Mouse (Mus musculus) ES-E14 (cell line): ENCODE data around the gene Anapc11. TPM values are rescaled to one million over a fixed set of nuclear protein-coding genes. Genes with fewer than 3 reads are reported as not detected.

Experiments
- DNase-seq: peaks from one replicate; pipeline ENCODE4 v3.0.0-alpha.2; 2013; ENCODE audit warnings: low read depth, low spot score
- H3K27ac ChIP-seq: 2 replicates; pipeline ENCODE4 v1.5.1; 2012; ENCODE audit warnings: low read depth, mild to moderate bottlenecking, low read length, moderate library complexity, mixed read lengths; ENCODE audit not compliant: poor library complexity, insufficient read depth, severe bottlenecking
- H3K36me3 ChIP-seq: 2 replicates; pipeline ENCODE4 v1.6.1; 2012; ENCODE audit warnings: mild to moderate bottlenecking, low read length, moderate library complexity, mixed read lengths; ENCODE audit not compliant: control insufficient read depth, poor library complexity, insufficient read depth, severe bottlenecking
- H3K4me1 ChIP-seq, 2 experiments: fragments of 150-350 bp in 1 of 2; sonication (generic) in 1 of 2; 2 replicates each; pipeline ENCODE4 v1.6.1; 2012; ENCODE audit warnings: low read length in 2 of 2, mild to moderate bottlenecking in 1 of 2, mixed read lengths in 1 of 2; ENCODE audit not compliant: control insufficient read depth in 2 of 2, insufficient read depth in 2 of 2, poor library complexity in 1 of 2
- H3K4me3 ChIP-seq, 2 experiments: fragments of 150-350 bp in 1 of 2; sonication (generic) in 1 of 2; 2 replicates each; pipeline ENCODE4 v1.5.1; 2012; ENCODE audit warnings: low read length in 2 of 2, low read depth in 1 of 2, mild to moderate bottlenecking in 1 of 2, mixed read lengths in 1 of 2; ENCODE audit not compliant: insufficient read depth in 1 of 2, poor library complexity in 1 of 2, severe bottlenecking in 1 of 2
- H3K9ac ChIP-seq: 2 replicates; pipeline ENCODE4 v1.6.1; 2012; ENCODE audit warnings: low read depth, mild to moderate bottlenecking, low read length, mixed read lengths; ENCODE audit not compliant: poor library complexity, insufficient read depth, severe bottlenecking
- H3K9me3 ChIP-seq: fragments of 150-350 bp; sonication (generic); 2 replicates; pipeline ENCODE4 v1.6.1; 2012; ENCODE audit warnings: low read depth, mild to moderate bottlenecking, low read length; ENCODE audit not compliant: control insufficient read depth, insufficient read depth
- CHD2 ChIP-seq: IDR thresholded peaks from 2 replicates; pipeline ENCODE4 v1.6.1; 2014; ENCODE audit warnings: mild to moderate bottlenecking, low read depth, low read length, inconsistent platforms
- HCFC1 ChIP-seq: IDR thresholded peaks from 2 replicates; pipeline ENCODE4 v1.6.1; 2012; ENCODE audit warnings: low read length, inconsistent platforms, borderline replicate concordance; ENCODE audit not compliant: insufficient read depth
- MAFK ChIP-seq: IDR thresholded peaks from 2 replicates; pipeline ENCODE4 v1.6.1; 2014; ENCODE audit warnings: mild to moderate bottlenecking, low read depth, low read length, inconsistent platforms; ENCODE audit not compliant: insufficient read depth
- ZC3H11A ChIP-seq: IDR thresholded peaks from 2 replicates; pipeline ENCODE4 v1.6.1; 2012; ENCODE audit warnings: low read depth, mild to moderate bottlenecking, inconsistent platforms, low read length, borderline replicate concordance
- ZNF384 ChIP-seq: IDR thresholded peaks from 2 replicates; pipeline ENCODE4 v1.6.1; 2012; ENCODE audit warnings: low read depth, low read length, inconsistent platforms
- in situ Hi-C, 2 experiments: fragments of 600-800 bp; cut with MboI; formaldehyde crosslinking; loops; one replicate each; pipeline ENCODE4 v1.15.1; 2025; ENCODE audit warnings: low sequenced_read_pairs in 2 of 2, inconsistent platforms in 1 of 2; ENCODE audit not compliant: unreplicated experiment in 2 of 2
- total RNA-seq: library from RNA; depleted of rRNA; stranded (reverse); fragments of 300-350 nt; gene quantifications from 2 replicates; pipeline ENCODE4 v1.2.3, GENCODE M21; 2012

Gene Anapc11
- total RNA-seq, 1 experiment: 98.4 TPM

DNA sequence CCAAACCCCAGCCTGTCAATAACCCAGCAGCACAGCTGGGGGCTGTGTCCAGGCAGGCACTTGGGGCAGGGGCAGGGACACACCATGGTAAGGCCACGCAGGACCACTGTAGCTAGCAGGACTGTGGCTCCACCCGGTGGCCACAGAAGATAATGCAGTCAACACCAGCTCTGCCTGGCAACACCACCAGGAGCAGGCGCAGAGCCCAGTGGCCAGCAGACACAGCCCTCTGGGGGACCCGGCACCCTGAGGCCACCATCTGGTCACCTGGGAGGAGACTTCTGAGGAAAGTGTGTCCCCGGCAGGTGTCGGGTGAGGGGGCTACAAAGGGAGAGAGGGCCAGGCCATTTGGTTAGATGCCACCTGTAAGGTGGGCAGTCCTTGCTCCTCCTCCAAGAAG is 14.5 kb downstream of the Anapc11 start:
- no peak for DNase-seq
- Histone ChIP-seq H3K27ac (no peak overlapping the region), H3K36me3 (peaks cover 38% of the 10 kb centered on the region), H3K4me1 (peaks cover 4 to 33% of the 10 kb centered on the region in 2 experiments; a peak in 3 of 4 replicates), H3K4me3 (peak overlapping the region in 1 of 2 experiments; percentile 9; a peak in 1 of 4 replicates), H3K9me3 (no peaks in the 10 kb centered on the region), H3K9ac (no peak overlapping the region)
- in situ Hi-C loops: no loop called here
- TF ChIP-seq ZC3H11A (peak; percentile 44; the same call in 1 of the 2 replicates), CHD2 (no peak)

DNA sequence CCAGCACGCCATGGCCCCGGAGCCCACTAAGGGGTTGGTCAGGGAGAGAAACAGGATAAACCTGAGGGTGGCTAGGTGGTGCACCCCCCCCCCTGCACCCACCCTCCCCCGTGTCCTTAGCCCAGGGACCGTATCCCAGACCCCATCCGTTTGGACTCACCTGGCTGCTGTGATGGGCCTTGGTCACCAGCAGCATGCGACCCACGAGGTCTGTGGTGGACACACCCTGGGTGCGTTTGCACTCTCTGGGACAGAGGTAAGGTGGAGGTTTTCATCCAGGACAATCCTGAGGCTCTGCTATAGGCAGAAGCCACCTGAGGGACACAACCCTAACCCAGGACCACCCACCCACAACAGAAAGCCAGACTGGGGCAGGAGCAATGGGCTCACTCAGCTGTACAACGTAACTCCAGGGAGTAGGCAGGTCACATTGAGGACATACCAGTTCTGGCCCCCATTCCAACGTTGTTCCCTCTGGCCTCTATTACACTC is 15.3 kb downstream of the Anapc11 start:
- H3K4me1 ChIP-seq: peaks cover 6 to 29% of the 10 kb centered on the region in 2 experiments; a peak in 3 of 4 replicates
- in situ Hi-C loops: no loop called here

DNA sequence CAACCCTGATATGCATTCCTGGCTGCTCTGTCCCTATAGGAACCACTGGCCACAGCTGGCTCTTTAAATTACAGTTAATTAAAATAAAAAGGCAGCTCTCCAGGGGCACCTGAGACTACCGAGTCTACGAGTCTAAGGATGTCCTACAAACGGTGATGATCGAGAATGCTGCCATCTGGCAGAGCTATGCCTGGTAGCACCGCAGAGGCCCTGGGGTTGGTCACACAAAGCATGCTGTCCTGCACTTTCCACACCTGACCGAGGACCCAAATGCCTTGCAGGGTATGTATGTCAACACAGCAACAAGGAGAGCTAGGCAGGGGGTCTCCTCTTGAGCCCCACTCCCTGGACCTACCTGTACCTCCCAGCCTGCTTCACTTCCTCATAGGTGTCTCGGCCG is 15.8 kb downstream of the Anapc11 start:
- H3K36me3 ChIP-seq: peaks cover 38% of the 10 kb centered on the region
- H3K4me1 ChIP-seq: peaks cover 8 to 26% of the 10 kb centered on the region in 2 experiments; a peak in 3 of 4 replicates
- no peak overlapping the region for H3K9ac ChIP-seq
- no peak overlapping the region for H3K4me3 ChIP-seq
- TF ChIP-seq CHD2 (no peak), HCFC1 (no peak), MAFK (no peak)
- DNase-seq: no peak
- no peaks in the 10 kb centered on the region for H3K9me3 ChIP-seq
- in situ Hi-C loops: no loop called here
- H3K27ac ChIP-seq: no peak overlapping the region

More for the DNA sequence above, 15.3 kb downstream of the Anapc11 start:
- no peak overlapping the region for H3K4me3 ChIP-seq
- H3K9me3 ChIP-seq: no peaks in the 10 kb centered on the region
- TF ChIP-seq HCFC1: no peak
- no peak for TF ChIP-seq MAFK
- TF ChIP-seq ZC3H11A: no peak
- no peak for TF ChIP-seq CHD2
- no peak for TF ChIP-seq ZNF384
- no peak overlapping the region for H3K27ac ChIP-seq
- no peak for DNase-seq
- H3K36me3 ChIP-seq: peaks cover 38% of the 10 kb centered on the region
- no peak overlapping the region for H3K9ac ChIP-seq

DNA sequence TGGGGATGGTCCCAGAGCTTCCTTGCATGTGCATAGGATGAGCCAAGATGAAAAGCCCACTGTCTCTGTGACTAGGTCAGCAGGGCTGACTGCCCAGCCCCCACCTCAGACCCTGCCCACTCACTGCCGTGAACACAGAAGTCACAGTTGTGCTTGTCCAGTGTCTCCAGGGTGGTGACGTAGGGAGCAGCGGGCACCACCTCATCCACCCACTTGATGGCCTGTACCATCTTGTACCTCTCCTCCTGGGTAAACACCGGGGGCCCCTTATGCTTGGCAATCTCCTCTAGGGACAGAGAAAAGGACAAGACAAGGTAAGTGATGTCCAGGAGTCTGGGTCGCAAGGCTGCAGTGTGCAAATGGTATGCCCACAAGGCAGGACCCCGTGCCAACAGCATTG is 16.9 kb downstream of the Anapc11 start:
- DNase-seq: no peak
- TF ChIP-seq MAFK: no peak
- TF ChIP-seq CHD2: no peak
- no peak for TF ChIP-seq HCFC1
- TF ChIP-seq ZC3H11A: no peak
- TF ChIP-seq ZNF384: no peak
- in situ Hi-C loops: no loop called here
- Histone ChIP-seq H3K27ac (no peak overlapping the region), H3K9ac (no peak overlapping the region), H3K4me3 (no peak overlapping the region), H3K9me3 (no peaks in the 10 kb centered on the region), H3K36me3 (peaks cover 42% of the 10 kb centered on the region), H3K4me1 (peaks cover 8 to 24% of the 10 kb centered on the region in 2 experiments; a peak in 2 of 4 replicates)

DNA sequence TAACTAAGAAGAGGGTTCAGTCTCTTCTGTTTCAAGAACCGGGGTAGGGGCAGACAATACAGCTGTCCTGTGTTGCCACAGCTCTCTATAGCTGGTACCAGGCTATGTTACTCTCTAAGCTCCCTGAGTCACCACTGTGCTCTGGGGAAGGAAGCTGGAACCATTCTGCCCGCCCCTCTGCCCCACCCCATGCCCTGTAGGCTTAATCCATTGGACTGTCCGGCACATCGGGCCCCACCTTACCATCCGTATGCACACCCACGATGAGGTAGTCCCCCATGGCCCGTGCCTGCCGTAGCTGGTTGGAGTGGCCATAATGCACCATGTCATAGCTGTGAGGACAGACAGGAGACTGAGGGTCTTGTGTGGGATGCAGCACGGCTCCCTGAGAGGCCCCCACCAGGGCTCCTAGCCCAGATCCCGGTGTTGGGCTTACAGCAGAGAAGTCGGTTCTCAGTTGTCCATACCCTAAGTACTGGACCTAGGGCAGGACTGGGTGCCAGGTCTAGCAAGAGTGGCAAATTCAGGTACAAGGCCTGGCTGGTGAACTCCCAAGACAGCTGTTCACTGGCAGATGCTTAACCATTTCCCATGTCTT is 17.5 kb downstream of the Anapc11 start:
- Histone ChIP-seq H3K27ac (no peak overlapping the region), H3K4me3 (no peak overlapping the region), H3K4me1 (peaks cover 8 to 27% of the 10 kb centered on the region in 2 experiments; a peak in 2 of 4 replicates), H3K9ac (0 out of 2 replicates have a peak overlapping the region, but pooled peaks have one; percentile 17), H3K36me3 (peaks cover 39% of the 10 kb centered on the region), H3K9me3 (no peaks in the 10 kb centered on the region)
- DNase-seq: no peak
- in situ Hi-C loops: no loop called here
- TF ChIP-seq MAFK (no peak), CHD2 (no peak), ZNF384 (no peak), ZC3H11A (no peak), HCFC1 (no peak)
